In the genomic region with DNA sequence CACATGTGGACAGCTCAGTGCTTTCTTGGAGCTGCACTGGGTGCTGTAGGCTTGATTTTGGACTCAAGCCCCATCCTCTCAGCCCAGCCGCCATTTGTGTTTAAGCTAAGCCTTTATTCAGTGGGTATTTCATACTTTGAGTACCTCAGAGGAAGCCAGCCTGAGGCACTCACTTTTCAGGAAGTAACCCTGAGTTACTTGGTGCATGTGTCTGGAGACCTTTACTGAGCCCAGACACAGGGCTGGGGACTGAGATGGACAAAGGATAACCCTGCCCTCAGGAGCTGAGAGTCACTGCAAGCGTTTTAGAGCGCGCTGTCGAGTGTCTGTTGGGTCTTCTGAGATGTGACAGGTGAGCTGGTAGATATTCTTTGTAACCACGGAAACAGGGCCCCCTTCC, we compare ENCODE assay signal across 30 mouse cellular contexts. TPM values are rescaled to one million over a fixed set of nuclear protein-coding genes. Genes with fewer than 3 reads are reported as not detected.
"Had no signal": no experiment of that assay in that cellular context is flagged by ENCODE, and none has a peak within 500 bp of the region (broad histone marks: within the 10 kb centered on the region; RNA-seq: fewer than 3 reads in every experiment).

No protein-coding gene starts in this region.

- H3K4me1 ChIP-seq: lung, embryonic 15.5 days had no signal

- H3K27ac ChIP-seq: layer of hippocampus, adult 2 months; limb, embryonic 10.5 days; limb, embryonic 13.5 days; liver, embryonic 12.5 days; liver, embryonic 15.5 days; lung, embryonic 15.5 days had no signal

- ATAC-seq: liver, embryonic 12.5 days; midbrain, embryonic 16.5 days had no signal

- H3K9ac ChIP-seq: limb, embryonic 13.5 days; liver, embryonic 12.5 days; liver, embryonic 15.5 days; lung, embryonic 15.5 days had no signal

- H3K4me2 ChIP-seq: limb, embryonic 13.5 days; liver, embryonic 12.5 days; liver, embryonic 15.5 days; lung, embryonic 15.5 days; neural tube, embryonic 13.5 days had no signal

- H3K36me3 ChIP-seq: lung, embryonic 15.5 days had no signal

- H3K27me3 ChIP-seq: limb, embryonic 13.5 days; liver, embryonic 12.5 days; liver, embryonic 15.5 days; lung, embryonic 15.5 days; neural tube, embryonic 13.5 days had no signal

- H3K4me3 ChIP-seq: layer of hippocampus, adult 2 months; limb, embryonic 10.5 days; limb, embryonic 13.5 days; liver, embryonic 12.5 days; liver, embryonic 15.5 days; lung, embryonic 15.5 days; myocyte; neural tube, embryonic 13.5 days had no signal

- DNase-seq: kidney, adult 18-20 months; kidney, adult 9 months; kidney, postnatal 14 days; kidney, postnatal 4 days; layer of hippocampus, adult 9-11 months; liver; lung, adult 18-20 months; lung, postnatal 10 days; lung, postnatal 36 days; thymus, adult 18-20 months; thymus, postnatal 36 days had no signal

- H3K9me3 ChIP-seq: limb, embryonic 10.5 days; limb, embryonic 13.5 days; liver, embryonic 12.5 days; liver, embryonic 15.5 days; lung, embryonic 15.5 days; neural tube, embryonic 13.5 days had no signal

RNA-seq across cellular contexts. Expression of a gene that starts 41.4 kb away (rescaled TPM):
- total RNA-seq: layer of hippocampus, adult 2 months; layer of hippocampus, postnatal 25 days; left cerebral cortex, adult 18-20 months; left cerebral cortex, postnatal 25 days; monocyte, adult 5-6 weeks; neutrophil, adult 5-6 weeks had no signal
- polyA plus RNA-seq: kidney, embryonic 16.5 days; limb, embryonic 10.5 days; limb, embryonic 13.5 days; liver, embryonic 12.5 days; liver, embryonic 15.5 days; lung, embryonic 15.5 days; midbrain, embryonic 16.5 days; neural tube, embryonic 13.5 days; small intestine, adult 2 months; spleen, adult 2 months; stomach, embryonic 16.5 days; urinary bladder, adult 2 months had no signal
